Mouse (Mus musculus) ovary, postnatal 36 days (tissue): ENCODE data around the gene Kcnk3.

Experiments used
- DNase-seq: peaks from one replicate; pipeline ENCODE4 v3.0.0; 2022; ENCODE audit warnings: low spot score, mixed read lengths

Gene Kcnk3

GRCm38 (mm10) chr5:30670091-30670490 is 82.1 kb downstream of the Kcnk3 start:
- DNase-seq = no peak

GRCm38 (mm10) chr5:30674001-30674400 is 86.0 kb downstream of the Kcnk3 start:
- DNase-seq = no peak
